Mouse (Mus musculus): ENCODE data around the gene Cdkal1. TPM values are rescaled to one million over a fixed set of nuclear protein-coding genes. Genes with fewer than 3 reads are reported as not detected.

The Cdkal1 gene
- polyA plus RNA-seq, 2 experiments = 2.0 to 7.7 TPM

- Histone ChIP-seq H3K27me3 (ENCODE audit: control insufficient read depth, insufficient read depth, low read length) (no peaks in the 10 kb centered on the region), H3K36me3 (replicated peaks; ENCODE audit: control insufficient read depth, insufficient read depth, low read depth) (no peaks in the 10 kb centered on the region), H3K4me1 (replicated peaks; ENCODE audit: control insufficient read depth in 2 of 2, insufficient read depth in 2 of 2, low read length in 1 of 2) (no peaks in the 10 kb centered on the region), H3K9me3 (ENCODE audit: control insufficient read depth, low read length) (no peaks in the 10 kb centered on the region), H3K4me3 (ENCODE audit: insufficient read depth in 1 of 2, low read depth in 2 of 2, low read length in 2 of 2) (no peak overlapping the region), H3K27ac (no peak overlapping the region), H3K4me2 (ENCODE audit: low read depth) (no peak overlapping the region), H3K9ac (replicated peaks) (no peak overlapping the region)
- no peak for ATAC-seq (ENCODE audit: insufficient read depth)
- 72% methylated on average over 3 of the region's 3 CpGs for WGBS (ENCODE audit: insufficient replicate concordance)
- TF ChIP-seq CTCF (IDR thresholded peaks at IDR 0.05; ENCODE audit: low read depth) = no peak
- TF ChIP-seq EP300 (IDR thresholded peaks at IDR 0.05; ENCODE audit: low read depth) = no peak
- no peak for DNase-seq (ENCODE audit: low read depth in 3 of 3, low spot score in 3 of 3)
These were observed 466.6 kb downstream of the Cdkal1 start for GRCm38 (mm10) chr13:29388918-29389317.

GRCm38 (mm10) chr13:29377572-29377971 is 477.9 kb downstream of the Cdkal1 start:
- no peak overlapping the region for H3K9ac ChIP-seq (replicated peaks)
- H3K27ac ChIP-seq = no peak overlapping the region
- H3K4me1 ChIP-seq (replicated peaks; ENCODE audit: control insufficient read depth in 2 of 2, insufficient read depth in 2 of 2, low read length in 1 of 2) = no peaks in the 10 kb centered on the region
- no peaks in the 10 kb centered on the region for H3K27me3 ChIP-seq (ENCODE audit: control insufficient read depth, insufficient read depth, low read length)
- DNase-seq (ENCODE audit: low read depth in 3 of 3, low spot score in 3 of 3) (no peak), ATAC-seq (ENCODE audit: insufficient read depth) (no peak)
- TF ChIP-seq CTCF (IDR thresholded peaks at IDR 0.05; ENCODE audit: low read depth) (no peak), EP300 (IDR thresholded peaks at IDR 0.05; ENCODE audit: low read depth) (no peak)
- H3K4me2 ChIP-seq (ENCODE audit: low read depth) = no peak overlapping the region
- no peak overlapping the region for H3K4me3 ChIP-seq (ENCODE audit: insufficient read depth in 1 of 2, low read depth in 2 of 2, low read length in 2 of 2)
- no peaks in the 10 kb centered on the region for H3K36me3 ChIP-seq (replicated peaks; ENCODE audit: control insufficient read depth, insufficient read depth, low read depth)
- H3K9me3 ChIP-seq (ENCODE audit: control insufficient read depth, low read length) = no peaks in the 10 kb centered on the region
- WGBS (ENCODE audit: insufficient replicate concordance) = 63% methylated on average over 2 of the region's 2 CpGs

- Histone ChIP-seq H3K27me3 (ENCODE audit: control insufficient read depth, insufficient read depth, low read length) (no peaks in the 10 kb centered on the region), H3K9me3 (ENCODE audit: control insufficient read depth, low read length) (no peaks in the 10 kb centered on the region), H3K4me2 (ENCODE audit: low read depth) (no peak overlapping the region), H3K36me3 (replicated peaks; ENCODE audit: control insufficient read depth, insufficient read depth, low read depth) (no peaks in the 10 kb centered on the region), H3K4me1 (replicated peaks; ENCODE audit: control insufficient read depth in 2 of 2, insufficient read depth in 2 of 2, low read length in 1 of 2) (no peaks in the 10 kb centered on the region), H3K4me3 (ENCODE audit: insufficient read depth in 1 of 2, low read depth in 2 of 2, low read length in 2 of 2) (no peak overlapping the region), H3K9ac (replicated peaks) (no peak overlapping the region), H3K27ac (no peak overlapping the region)
- DNase-seq (ENCODE audit: low read depth in 3 of 3, low spot score in 3 of 3) = no peak
- TF ChIP-seq CTCF (IDR thresholded peaks at IDR 0.05; ENCODE audit: low read depth) (no peak), EP300 (IDR thresholded peaks at IDR 0.05; ENCODE audit: low read depth) (no peak)
- 51% methylated on average over 3 of the region's 3 CpGs for WGBS (ENCODE audit: insufficient replicate concordance)
- no peak for ATAC-seq (ENCODE audit: insufficient read depth)
These were observed 483.6 kb downstream of the Cdkal1 start for GRCm38 (mm10) chr13:29371916-29372315.

GRCm38 (mm10) chr13:29371466-29371771 is 484.1 kb downstream of the Cdkal1 start:
- Histone ChIP-seq H3K27me3 (ENCODE audit: control insufficient read depth, insufficient read depth, low read length) (no peaks in the 10 kb centered on the region), H3K27ac (no peak overlapping the region), H3K4me1 (replicated peaks; ENCODE audit: control insufficient read depth in 2 of 2, insufficient read depth in 2 of 2, low read length in 1 of 2) (no peaks in the 10 kb centered on the region), H3K9me3 (ENCODE audit: control insufficient read depth, low read length) (no peaks in the 10 kb centered on the region), H3K36me3 (replicated peaks; ENCODE audit: control insufficient read depth, insufficient read depth, low read depth) (no peaks in the 10 kb centered on the region), H3K4me2 (ENCODE audit: low read depth) (no peak overlapping the region), H3K9ac (replicated peaks) (no peak overlapping the region), H3K4me3 (ENCODE audit: insufficient read depth in 1 of 2, low read depth in 2 of 2, low read length in 2 of 2) (no peak overlapping the region)
- no peak for ATAC-seq (ENCODE audit: insufficient read depth)
- DNase-seq (ENCODE audit: low read depth in 3 of 3, low spot score in 3 of 3) = no peak
- TF ChIP-seq EP300 (IDR thresholded peaks at IDR 0.05; ENCODE audit: low read depth) = no peak
- no peak for TF ChIP-seq CTCF (IDR thresholded peaks at IDR 0.05; ENCODE audit: low read depth)
- WGBS (ENCODE audit: insufficient replicate concordance) = 47% methylated on average over 4 of the region's 4 CpGs

- 51% methylated on average over 5 of the region's 5 CpGs for WGBS (ENCODE audit: insufficient replicate concordance)
- Histone ChIP-seq H3K27me3 (ENCODE audit: control insufficient read depth, insufficient read depth, low read length) (no peaks in the 10 kb centered on the region), H3K27ac (no peak overlapping the region), H3K4me2 (ENCODE audit: low read depth) (no peak overlapping the region), H3K36me3 (replicated peaks; ENCODE audit: control insufficient read depth, insufficient read depth, low read depth) (no peaks in the 10 kb centered on the region), H3K4me1 (replicated peaks; ENCODE audit: control insufficient read depth in 2 of 2, insufficient read depth in 2 of 2, low read length in 1 of 2) (no peaks in the 10 kb centered on the region), H3K4me3 (ENCODE audit: insufficient read depth in 1 of 2, low read depth in 2 of 2, low read length in 2 of 2) (no peak overlapping the region), H3K9ac (replicated peaks) (no peak overlapping the region), H3K9me3 (ENCODE audit: control insufficient read depth, low read length) (no peaks in the 10 kb centered on the region)
- ATAC-seq (ENCODE audit: insufficient read depth) (no peak), DNase-seq (ENCODE audit: low read depth in 3 of 3, low spot score in 3 of 3) (no peak)
- TF ChIP-seq EP300 (IDR thresholded peaks at IDR 0.05; ENCODE audit: low read depth) (no peak), CTCF (IDR thresholded peaks at IDR 0.05; ENCODE audit: low read depth) (no peak)
These were observed 484.6 kb downstream of the Cdkal1 start for GRCm38 (mm10) chr13:29370731-29371465.

Measured in liver, embryonic 14.5 days (tissue).